ENCODE assay signal across 10 mouse cellular contexts in the genomic region with DNA sequence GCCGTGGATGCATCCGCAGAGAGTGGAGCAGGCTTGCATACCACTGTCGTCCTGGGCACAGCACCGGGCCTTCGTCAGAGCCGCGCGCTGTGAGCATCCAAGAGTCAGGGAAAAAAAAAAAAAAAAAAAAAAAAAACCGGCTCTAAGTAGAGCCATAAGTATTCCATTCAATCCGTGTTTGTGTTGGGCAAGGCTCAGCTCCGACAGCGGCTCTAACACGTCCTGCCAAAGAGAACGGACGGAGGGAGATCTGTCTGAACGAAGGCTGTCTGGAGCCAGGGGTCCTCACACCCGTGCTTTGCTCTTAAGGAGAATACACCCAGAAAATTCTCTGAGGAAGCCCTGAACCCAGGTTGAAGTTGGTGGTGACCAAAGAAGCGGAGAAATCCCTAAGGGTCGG. TPM values are rescaled to one million over a fixed set of nuclear protein-coding genes. Genes with fewer than 3 reads are reported as not detected.
DNase-seq lines count a peak whose midpoint lies in the region; ATAC-seq and TF ChIP-seq lines count a peak whose summit lies in the region.
"Had no signal": no experiment of that assay in that cellular context is flagged by ENCODE, and none has a peak within 500 bp of the region (broad histone marks: within the 10 kb centered on the region; RNA-seq: fewer than 3 reads in every experiment).

No protein-coding gene starts in this region.

- no peak for TF ChIP-seq CTCF in gastrocnemius, adult 2 months (IDR thresholded peaks at IDR 0.05)

- 7% methylated on average over 19 of the region's 19 CpGs for WGBS in liver, embryonic 13.5 days (ENCODE audit: insufficient replicate concordance)

- H3K4me1 ChIP-seq in liver, embryonic 13.5 days (replicated peaks): peaks cover 25% of the 10 kb centered on the region

- ATAC-seq in CD4-positive, CD25-positive, alpha-beta regulatory T cell, adult 4 months: peak; percentile 7
- ATAC-seq in granulocyte monocyte progenitor cell, adult 5-6 weeks (replicated peaks; ENCODE audit: poor library complexity, severe bottlenecking): 0 out of 2 replicates have a peak, but pooled peaks have one; percentile 0
- ATAC-seq in liver, embryonic 13.5 days (ENCODE audit: low read depth): no peak

- no peaks in the 10 kb centered on the region for H3K9me3 ChIP-seq in liver, embryonic 13.5 days (replicated peaks)

- H3K27ac ChIP-seq in gastrocnemius, adult 2 months: no peak overlapping the region
- H3K27ac ChIP-seq in liver, embryonic 13.5 days: no peak overlapping the region

- H3K36me3 ChIP-seq in liver, embryonic 13.5 days: peaks cover 6% of the 10 kb centered on the region

- H3K4me3 ChIP-seq in gastrocnemius, adult 2 months: peak overlapping the region; percentile 62
- no peak overlapping the region; the same call in 1 of the 2 replicates for H3K4me3 ChIP-seq in liver, embryonic 13.5 days (replicated peaks)
- H3K4me3 ChIP-seq: erythroblast, embryonic 14.5 days had no signal

- no peak overlapping the region for H3K9ac ChIP-seq in liver, embryonic 13.5 days

- no peak for DNase-seq in gastrocnemius, adult 2 months
- DNase-seq in gastrocnemius, adult 18-20 months (ENCODE audit: low spot score): no peak
- DNase-seq in liver, embryonic 13.5 days: no peak
- DNase-seq in thymus, postnatal 25 days: no peak
- DNase-seq in cerebellum, postnatal 36 days: no peak
- DNase-seq in urinary bladder, postnatal 4 days (ENCODE audit: low spot score in 2 of 2): no peak

- 0 out of 2 replicates have a peak overlapping the region, but pooled peaks have one; percentile 16 for H3K4me2 ChIP-seq in liver, embryonic 13.5 days

- H3K27me3 ChIP-seq in liver, embryonic 13.5 days: peaks cover 73% of the 10 kb centered on the region

- intact Hi-C loops in gastrocnemius, adult 2 months (cut with DNase I): loop anchor here (1.0 kb wide), 1 partner anchor 156 kb away; no protein-coding TSS in a partner anchor

RNA-seq across cellular contexts. Expression of a gene that starts 6.1 kb away (rescaled TPM):
- 1 to 10 TPM; 1.5 to 1.6 TPM for total RNA-seq in gastrocnemius, adult 2 months (2021)
- total RNA-seq in gastrocnemius, adult 18-20 months (2021): 1 to 10 TPM; 2.6 to 3.5 TPM
- 1 to 10 TPM; 4.0 to 6.7 TPM for polyA plus RNA-seq in CD4-positive, CD25-positive, alpha-beta regulatory T cell, adult 4 months (2017; shearing (Covaris generic))
- 3.6 TPM in 2 replicates for total RNA-seq in granulocyte monocyte progenitor cell, adult 5-6 weeks (2014; fragmentation: Nextera tagmentation)
- 1.5 and 3.2 TPM in 2 replicates for total RNA-seq in granulocyte monocyte progenitor cell, adult 5-6 weeks (2017)
- 2.4 and 2.8 TPM in 2 replicates for polyA plus RNA-seq in liver, embryonic 13.5 days (2015; fragmentation: Nextera tagmentation; extraction: Ambion mirVana)

RNA-seq across cellular contexts. Expression of a gene that starts 11.9 kb away (rescaled TPM):
- under 1 TPM; 0.69 to 0.95 TPM for total RNA-seq in gastrocnemius, adult 2 months (2021)
- total RNA-seq in gastrocnemius, adult 18-20 months (2021): 1 to 10 TPM in 1 of 2 experiments, under 1 TPM in 1; 0.85 to 1.0 TPM
- polyA plus RNA-seq in CD4-positive, CD25-positive, alpha-beta regulatory T cell, adult 4 months (2017; shearing (Covaris generic)): 1 to 10 TPM; 1.4 to 1.5 TPM
- 0.88 and 5.0 TPM in 2 replicates for total RNA-seq in granulocyte monocyte progenitor cell, adult 5-6 weeks (2014; fragmentation: Nextera tagmentation)
- total RNA-seq in granulocyte monocyte progenitor cell, adult 5-6 weeks (2017): 2.1 and 2.6 TPM in 2 replicates
- polyA plus RNA-seq in liver, embryonic 13.5 days (2015; fragmentation: Nextera tagmentation; extraction: Ambion mirVana): 3.8 and 4.1 TPM in 2 replicates

RNA-seq across cellular contexts. Expression of a gene that starts 46.6 kb away (rescaled TPM):
- total RNA-seq in gastrocnemius, adult 2 months (2021): not detected
- not detected for total RNA-seq in gastrocnemius, adult 18-20 months (2021)
- polyA plus RNA-seq in CD4-positive, CD25-positive, alpha-beta regulatory T cell, adult 4 months (2017; shearing (Covaris generic)): not detected
- not detected in 2 replicates for total RNA-seq in granulocyte monocyte progenitor cell, adult 5-6 weeks (2014; fragmentation: Nextera tagmentation)
- total RNA-seq in granulocyte monocyte progenitor cell, adult 5-6 weeks (2017): not detected in 2 replicates
- not detected in 2 replicates for polyA plus RNA-seq in liver, embryonic 13.5 days (2015; fragmentation: Nextera tagmentation; extraction: Ambion mirVana)
- total RNA-seq: layer of hippocampus, adult 8-10 months had no signal
- polyA plus RNA-seq: erythroblast, embryonic 14.5 days had no signal

RNA-seq across cellular contexts. Expression of a gene that starts 51.4 kb away (rescaled TPM):
- total RNA-seq in gastrocnemius, adult 2 months (2021): 1 to 10 TPM; 2.1 to 2.2 TPM
- total RNA-seq in gastrocnemius, adult 18-20 months (2021): 1 to 10 TPM; 1.6 to 2.5 TPM
- 1 to 10 TPM; 1.7 to 3.7 TPM for polyA plus RNA-seq in CD4-positive, CD25-positive, alpha-beta regulatory T cell, adult 4 months (2017; shearing (Covaris generic))
- total RNA-seq in granulocyte monocyte progenitor cell, adult 5-6 weeks (2014; fragmentation: Nextera tagmentation): 15.8 and 18.8 TPM in 2 replicates
- 27.4 and 38.2 TPM in 2 replicates for total RNA-seq in granulocyte monocyte progenitor cell, adult 5-6 weeks (2017)
- polyA plus RNA-seq in liver, embryonic 13.5 days (2015; fragmentation: Nextera tagmentation; extraction: Ambion mirVana): 2.0 and 2.4 TPM in 2 replicates
